Mouse (Mus musculus): ENCODE measurements at regions not wholly inside any gene's neighbourhood (a gene's known extent, or its start where the extent isn't known, plus 50 kb on each side); places are given as distances from the start of the nearest gene placed in this dataset.
"Not testable (repeated sequence)": the region's sequence is repeated elsewhere in the genome, so short reads cannot be mapped to it uniquely, and the experiment has no call there.

- in situ Hi-C loops (cut with MboI; ENCODE audit: low pct_unique_long_range_greater_than_20kb), result loop anchor here (25.0 kb wide), 1 partner anchor 1217 kb away; no protein-coding TSS in a partner anchor
- H3K27me3 ChIP-seq, result peaks cover 17% of the 10 kb centered on the region
- ChIA-PET POLR2A (no interaction called here), CTCF (interaction anchor here (1.8 kb wide), 1 partner anchor 18 kb away, joined by 4 read pairs; no protein-coding TSS in a partner anchor)
- DNase-seq (ENCODE audit: low read depth, low spot score) (no peak), ATAC-seq (no peak)
- TF ChIP-seq CTCF (IDR thresholded peaks at IDR 0.05), result no peak
Measured at GRCm38 (mm10) chr17:84844950-84845349, 54.4 kb upstream of the Lrpprc start.

- ATAC-seq (no peak), DNase-seq (ENCODE audit: low read depth, low spot score) (no peak)
- ChIA-PET CTCF (no interaction called here), POLR2A (no interaction called here)
- TF ChIP-seq CTCF (IDR thresholded peaks at IDR 0.05), result no peak
- peaks cover 24% of the 10 kb centered on the region for H3K27me3 ChIP-seq
- in situ Hi-C loops (cut with MboI; ENCODE audit: low pct_unique_long_range_greater_than_20kb), result loop anchor here (25.0 kb wide), 1 partner anchor 1216 kb away; no protein-coding TSS in a partner anchor
Measured at GRCm38 (mm10) chr17:84846141-84846540, 55.6 kb upstream of the Lrpprc start.

DNA sequence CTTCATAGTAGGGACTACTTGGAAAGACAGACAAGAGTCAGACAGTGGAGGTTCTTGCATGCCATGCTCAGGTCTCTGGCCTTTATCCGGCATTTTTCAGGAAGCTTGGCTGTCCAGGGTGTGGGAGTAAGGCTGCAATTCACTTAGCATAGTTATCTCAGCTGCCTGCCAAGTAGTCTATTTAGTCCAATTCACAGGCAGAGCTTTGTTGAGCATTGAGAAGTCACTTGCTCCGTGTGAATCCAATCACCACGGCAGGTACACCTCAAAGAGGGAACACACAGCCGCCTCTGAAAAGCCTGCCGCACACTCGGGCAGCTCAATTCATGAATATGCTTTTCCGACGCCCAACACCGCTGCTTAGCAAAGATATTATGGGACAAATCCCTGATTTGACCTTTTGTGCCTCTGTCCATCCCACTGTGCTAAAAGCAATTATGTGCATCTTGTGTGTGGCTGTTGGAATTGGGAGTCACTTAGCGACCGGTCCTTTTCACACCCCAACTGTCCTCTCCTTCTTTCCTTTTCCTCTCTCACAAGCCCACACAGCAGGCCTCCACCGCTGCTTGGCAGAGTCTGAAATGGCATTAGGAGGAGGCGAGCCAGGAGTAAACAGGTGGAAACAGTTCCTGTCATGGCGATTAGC is 57.9 kb upstream of the Lrpprc start:
- peaks cover 30% of the 10 kb centered on the region for H3K27me3 ChIP-seq
- in situ Hi-C loops (cut with MboI; ENCODE audit: low pct_unique_long_range_greater_than_20kb), result loop anchor here (25.0 kb wide), 1 partner anchor 1214 kb away; no protein-coding TSS in a partner anchor
- no peak for ATAC-seq
- CTCF ChIA-PET, result interaction anchor here (1.3 kb wide), 1 partner anchor 8 kb away, joined by 3 read pairs; no protein-coding TSS in a partner anchor
- POLR2A ChIA-PET, result interaction anchor here (0.7 kb wide), 1 partner anchor 429 kb away, joined by 7 read pairs; no protein-coding TSS in a partner anchor
- TF ChIP-seq CTCF (IDR thresholded peaks at IDR 0.05), result no peak
- no peak for DNase-seq (ENCODE audit: low read depth, low spot score)

- no peak for ATAC-seq
- CTCF ChIA-PET, result interaction anchor here (1.3 kb wide), 1 partner anchor 8 kb away, joined by 3 read pairs; no protein-coding TSS in a partner anchor
- in situ Hi-C loops (cut with MboI; ENCODE audit: low pct_unique_long_range_greater_than_20kb), result loop anchor here (25.0 kb wide), 1 partner anchor 1213 kb away; no protein-coding TSS in a partner anchor
- POLR2A ChIA-PET, result no interaction called here
- H3K27me3 ChIP-seq, result peaks cover 35% of the 10 kb centered on the region
- no peak for TF ChIP-seq CTCF (IDR thresholded peaks at IDR 0.05)
- DNase-seq (ENCODE audit: low read depth, low spot score), result no peak
Measured at GRCm38 (mm10) chr17:84849031-84849405, 58.4 kb upstream of the Lrpprc start.

DNA sequence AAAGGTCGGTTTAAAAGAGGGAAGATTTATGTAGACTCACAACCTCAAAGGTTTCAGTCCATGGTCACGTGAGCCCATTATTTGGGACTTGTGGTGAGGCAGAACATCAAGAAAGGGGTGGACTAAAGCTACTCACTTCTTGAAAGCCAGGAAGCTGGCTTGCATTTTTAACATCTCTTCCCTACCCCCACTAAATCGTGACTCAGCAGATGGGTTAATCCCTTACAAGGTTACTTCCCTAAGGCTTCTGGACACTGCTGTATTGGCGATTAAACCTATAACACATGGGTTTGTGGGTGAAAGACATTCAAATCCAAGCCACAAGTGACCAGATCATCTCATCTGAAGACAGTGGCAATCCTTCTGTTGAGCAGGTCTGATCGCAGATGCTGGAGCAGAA is 59.9 kb upstream of the Lrpprc start:
- in situ Hi-C loops (cut with MboI; ENCODE audit: low pct_unique_long_range_greater_than_20kb), result no loop called here
- ChIA-PET POLR2A (interaction anchor here (0.6 kb wide), 1 partner anchor 1043 kb away, joined by 3 read pairs; no protein-coding TSS in a partner anchor), CTCF (no interaction called here)
- no peak for ATAC-seq
- peaks cover 36% of the 10 kb centered on the region for H3K27me3 ChIP-seq
- no peak for DNase-seq (ENCODE audit: low read depth, low spot score)
- no peak for TF ChIP-seq CTCF (IDR thresholded peaks at IDR 0.05)

GRCm38 (mm10) chr17:84850893-84851292 is 60.3 kb upstream of the Lrpprc start:
- TF ChIP-seq CTCF (IDR thresholded peaks at IDR 0.05), result no peak
- ChIA-PET POLR2A (no interaction called here), CTCF (no interaction called here)
- ATAC-seq (no peak), DNase-seq (ENCODE audit: low read depth, low spot score) (no peak)
- in situ Hi-C loops (cut with MboI; ENCODE audit: low pct_unique_long_range_greater_than_20kb), result no loop called here
- H3K27me3 ChIP-seq, result peaks cover 37% of the 10 kb centered on the region

- H3K27me3 ChIP-seq, result peaks cover 31% of the 10 kb centered on the region
- ATAC-seq (no peak), DNase-seq (ENCODE audit: low read depth, low spot score) (no peak)
- POLR2A ChIA-PET, result no interaction called here
- CTCF ChIA-PET, result interaction anchor here (1.3 kb wide), 1 partner anchor 9 kb away, joined by 3 read pairs; no protein-coding TSS in a partner anchor
- in situ Hi-C loops (cut with MboI; ENCODE audit: low pct_unique_long_range_greater_than_20kb), result no loop called here
- TF ChIP-seq CTCF (IDR thresholded peaks at IDR 0.05), result no peak
Measured at GRCm38 (mm10) chr17:84856971-84857370, 66.4 kb upstream of the Lrpprc start.

- no peak for ATAC-seq
- in situ Hi-C loops (cut with MboI; ENCODE audit: low pct_unique_long_range_greater_than_20kb), result no loop called here
- ChIA-PET CTCF (no interaction called here), POLR2A (no interaction called here)
- no peak for DNase-seq (ENCODE audit: low read depth, low spot score)
- H3K27me3 ChIP-seq, result peaks cover 28% of the 10 kb centered on the region
- TF ChIP-seq CTCF (IDR thresholded peaks at IDR 0.05), result no peak
Measured at GRCm38 (mm10) chr17:84858830-84859229, 68.2 kb upstream of the Lrpprc start.

DNA sequence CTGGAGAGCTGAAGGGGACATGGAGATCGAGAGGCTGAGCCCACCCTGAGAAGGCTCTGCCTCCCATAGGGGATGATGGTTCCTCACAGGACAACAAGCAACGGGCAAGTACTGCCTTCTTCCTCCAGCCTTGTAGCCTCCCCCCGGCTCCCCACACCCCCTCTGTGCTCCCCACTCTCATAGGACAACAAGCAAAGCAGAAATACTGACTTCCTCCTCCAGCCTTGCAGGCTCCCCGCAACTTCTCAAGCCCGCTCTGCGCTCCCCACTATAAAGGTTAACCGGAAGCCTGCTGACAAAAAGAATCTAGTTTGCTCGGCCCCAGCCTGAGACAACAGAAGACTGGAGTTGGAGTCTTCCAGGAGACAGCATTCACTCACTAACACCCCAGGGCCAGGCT is 69.3 kb upstream of the Lrpprc start:
- peaks cover 26% of the 10 kb centered on the region for H3K27me3 ChIP-seq
- ATAC-seq (no peak), DNase-seq (ENCODE audit: low read depth, low spot score) (no peak)
- POLR2A ChIA-PET, result no interaction called here
- no peak for TF ChIP-seq CTCF (IDR thresholded peaks at IDR 0.05)
- in situ Hi-C loops (cut with MboI; ENCODE audit: low pct_unique_long_range_greater_than_20kb), result no loop called here
- CTCF ChIA-PET, result no interaction called here

DNA sequence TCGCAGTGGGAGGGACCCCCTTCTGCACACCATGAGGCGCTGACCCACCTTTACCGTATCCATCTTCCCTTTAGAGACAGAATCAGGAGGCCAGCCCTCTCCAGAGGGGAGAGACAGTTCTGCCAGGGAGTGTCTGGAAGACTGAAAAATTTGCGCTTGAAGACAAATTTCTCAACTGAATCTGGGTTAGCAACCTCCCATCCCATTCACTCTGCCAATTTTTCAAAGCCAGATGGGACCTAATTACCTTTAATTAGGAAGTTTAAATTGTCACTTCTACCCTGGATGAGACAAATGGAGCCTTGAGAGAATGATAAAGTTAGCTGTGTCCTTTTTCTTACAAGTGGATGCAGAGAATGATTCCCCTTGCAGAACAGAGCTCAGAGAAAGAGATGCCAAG is 70.2 kb upstream of the Lrpprc start:
- TF ChIP-seq CTCF (IDR thresholded peaks at IDR 0.05), result no peak
- POLR2A ChIA-PET, result no interaction called here

DNA sequence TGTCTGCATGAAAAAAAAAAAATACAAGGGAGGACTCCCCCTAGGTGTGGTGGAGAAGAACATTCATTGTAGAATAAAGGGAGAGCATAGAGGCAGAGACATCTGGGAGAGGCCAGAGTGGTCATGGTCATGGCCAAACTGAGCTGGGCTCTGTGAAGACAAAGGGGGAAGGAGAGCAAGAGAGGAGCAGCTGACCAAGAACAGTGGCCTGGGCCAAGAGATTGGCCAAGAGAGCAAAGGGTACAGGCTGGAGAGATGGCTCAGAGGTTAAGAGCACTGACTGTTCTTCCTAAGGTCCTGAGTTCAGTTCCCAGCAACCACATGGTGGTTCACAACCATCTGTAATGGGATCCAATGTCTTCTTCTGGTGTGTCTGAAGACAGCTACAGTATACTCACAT is 73.6 kb upstream of the Lrpprc start:
- in situ Hi-C loops (cut with MboI; ENCODE audit: low pct_unique_long_range_greater_than_20kb); DNase-seq (ENCODE audit: low read depth, low spot score); ATAC-seq; POLR2A ChIA-PET; CTCF ChIA-PET: not testable (repeated sequence)
- H3K27me3 ChIP-seq, result peaks cover 20% of the 10 kb centered on the region

More for the DNA sequence above, 70.2 kb upstream of the Lrpprc start:
- no peak for ATAC-seq
- DNase-seq (ENCODE audit: low read depth, low spot score), result no peak
- peaks cover 18% of the 10 kb centered on the region for H3K27me3 ChIP-seq
- CTCF ChIA-PET, result no interaction called here
- in situ Hi-C loops (cut with MboI; ENCODE audit: low pct_unique_long_range_greater_than_20kb), result no loop called here
